Mouse (Mus musculus): Measurements from ENCODE around the gene Tmem268.

Tmem268 gene

GRCm38 (mm10) chr4:63556665-63557064 lies 1.9 kb upstream of the Tmem268 start:
- DNase-seq: no peak

GRCm38 (mm10) chr4:63557124-63558059 lies 1.2 kb upstream of the Tmem268 start:
- no peak for DNase-seq

- DNase-seq: no peak
Measured at GRCm38 (mm10) chr4:63559127-63559697, 631 bp downstream of the Tmem268 start.

- no peak for DNase-seq
Measured at GRCm38 (mm10) chr4:63560079-63560478, 1.5 kb downstream of the Tmem268 start.

- no peak for DNase-seq
Measured at GRCm38 (mm10) chr4:63561861-63562675, 3.5 kb downstream of the Tmem268 start.

- DNase-seq: no peak
Measured at GRCm38 (mm10) chr4:63562742-63563141, 4.2 kb downstream of the Tmem268 start.

- DNase-seq: no peak
Measured at GRCm38 (mm10) chr4:63567712-63568390, 9.3 kb downstream of the Tmem268 start.

GRCm38 (mm10) chr4:63569322-63569721 lies 10.7 kb downstream of the Tmem268 start:
- DNase-seq: no peak

- DNase-seq: no peak
Measured at GRCm38 (mm10) chr4:63570208-63570781, 11.7 kb downstream of the Tmem268 start.

- no peak for DNase-seq
Measured at GRCm38 (mm10) chr4:63572621-63573020, 14.0 kb downstream of the Tmem268 start.

- DNase-seq: no peak
Measured at GRCm38 (mm10) chr4:63579649-63580048, 21.1 kb downstream of the Tmem268 start.

GRCm38 (mm10) chr4:63580078-63580477 lies 21.5 kb downstream of the Tmem268 start:
- DNase-seq: no peak

GRCm38 (mm10) chr4:63582580-63582979 lies 24.0 kb downstream of the Tmem268 start:
- no peak for DNase-seq

GRCm38 (mm10) chr4:63585216-63585615 lies 26.6 kb downstream of the Tmem268 start:
- DNase-seq: no peak

GRCm38 (mm10) chr4:63586240-63586639 lies 27.7 kb downstream of the Tmem268 start:
- no peak for DNase-seq

- no peak for DNase-seq
Measured at GRCm38 (mm10) chr4:63589987-63590386, 31.4 kb downstream of the Tmem268 start.

GRCm38 (mm10) chr4:63590538-63590937 lies 32.0 kb downstream of the Tmem268 start:
- no peak for DNase-seq

- DNase-seq: no peak
Measured at GRCm38 (mm10) chr4:63594459-63595110, 36.0 kb downstream of the Tmem268 start.

- no peak for DNase-seq
Measured at GRCm38 (mm10) chr4:63595259-63595658, 36.7 kb downstream of the Tmem268 start.

- no peak for DNase-seq
Measured at GRCm38 (mm10) chr4:63596010-63596409, 37.4 kb downstream of the Tmem268 start.

- DNase-seq: no peak
Measured at GRCm38 (mm10) chr4:63600786-63601185, 42.2 kb downstream of the Tmem268 start.

- no peak for DNase-seq
Measured at GRCm38 (mm10) chr4:63601263-63601662, 42.7 kb downstream of the Tmem268 start.

Measured in cerebellum, postnatal 14 days (tissue).